Mouse (Mus musculus) myocyte (in vitro differentiated cells): ENCODE results near the gene Ythdf1. TPM values are rescaled to one million over a fixed set of nuclear protein-coding genes. Genes with fewer than 3 reads are reported as not detected.

Source experiments
- H3K27me3 ChIP-seq: one replicate; pipeline ENCODE4 v1.6.1; 2011; ENCODE audit not compliant: control insufficient read depth, insufficient read depth, insufficient read length
- H3K36me3 ChIP-seq: one replicate; pipeline ENCODE4 v1.6.1; 2011; ENCODE audit not compliant: control insufficient read depth, insufficient read depth
- H3K4me2 ChIP-seq: one replicate; pipeline ENCODE4 v1.6.1; 2011; ENCODE audit warnings: low read depth, control low read depth
- H3K4me3 ChIP-seq: one replicate; pipeline ENCODE4 v1.5.1; 2011; ENCODE audit warnings: mild to moderate bottlenecking, control low read depth, moderate library complexity
- H3K79me2 ChIP-seq: one replicate; pipeline ENCODE4 v1.6.1; 2011; ENCODE audit not compliant: control insufficient read depth, insufficient read depth
- H3ac ChIP-seq: one replicate; pipeline ENCODE4 v1.6.1; 2011; ENCODE audit not compliant: control insufficient read depth, insufficient read length
- CEBPB ChIP-seq: IDR thresholded peaks from 2 replicates; pipeline ENCODE4 v1.6.1; 2011; ENCODE audit warnings: mild to moderate bottlenecking, moderate library complexity; ENCODE audit not compliant: poor library complexity, insufficient read depth, severe bottlenecking
- E2F4 ChIP-seq: IDR thresholded peaks from one replicate; pipeline ENCODE4 v1.6.1; 2011; ENCODE audit warnings: mild to moderate bottlenecking, control low read depth, moderate library complexity; ENCODE audit not compliant: insufficient read depth
- MAX ChIP-seq: IDR thresholded peaks from one replicate; pipeline ENCODE4 v1.6.1; 2011; ENCODE audit warnings: low read depth, mild to moderate bottlenecking, control low read depth
- MYOD1 ChIP-seq, 3 experiments: IDR thresholded peaks; one replicate each; pipeline ENCODE4 v1.6.1; 2011; ENCODE audit warnings: control low read depth in 2 of 3, low read depth in 2 of 3, mild to moderate bottlenecking in 2 of 3, moderate library complexity in 1 of 3; ENCODE audit not compliant: insufficient read length in 2 of 3, control insufficient read depth in 1 of 3
- MYOG ChIP-seq, 3 experiments: IDR thresholded peaks; one replicate each; pipeline ENCODE4 v1.6.1; 2011; ENCODE audit warnings: control low read depth in 2 of 3, low read depth in 2 of 3, mild to moderate bottlenecking in 2 of 3; ENCODE audit not compliant: insufficient read length in 2 of 3, control insufficient read depth in 1 of 3, insufficient read depth in 1 of 3
- POLR2A ChIP-seq: IDR thresholded peaks from one replicate; pipeline ENCODE4 v1.6.1; 2011; ENCODE audit warnings: low read depth, mild to moderate bottlenecking, control low read depth, moderate library complexity; ENCODE audit not compliant: insufficient read length
- POLR2AphosphoS2 ChIP-seq: IDR thresholded peaks from one replicate; pipeline ENCODE4 v1.6.1; 2011; ENCODE audit warnings: low read depth, control low read depth; ENCODE audit not compliant: insufficient read length
- REST ChIP-seq: IDR thresholded peaks from one replicate; pipeline ENCODE4 v1.6.1; 2011; ENCODE audit warnings: mild to moderate bottlenecking, control low read depth, moderate library complexity; ENCODE audit not compliant: insufficient read depth, insufficient read length
- SRF ChIP-seq: IDR thresholded peaks from one replicate; pipeline ENCODE4 v1.6.1; 2011; ENCODE audit warnings: low read depth; ENCODE audit not compliant: control insufficient read depth, insufficient read length
- TCF12 ChIP-seq: IDR thresholded peaks from one replicate; pipeline ENCODE4 v1.6.1; 2011; ENCODE audit warnings: mild to moderate bottlenecking, control low read depth; ENCODE audit not compliant: poor library complexity, insufficient read depth, severe bottlenecking
- TCF3 ChIP-seq: IDR thresholded peaks from one replicate; pipeline ENCODE4 v1.6.1; 2011; ENCODE audit warnings: low read depth, control low read depth; ENCODE audit not compliant: insufficient read length
- USF1 ChIP-seq: IDR thresholded peaks from one replicate; pipeline ENCODE4 v1.6.1; 2011; ENCODE audit warnings: low read depth, mild to moderate bottlenecking, control low read depth, moderate library complexity
- polyA plus RNA-seq: library from polyadenylated mRNA; unstranded; fragments of >200 nt; fragmentation: generic; extraction: Trizol; gene quantifications from one replicate; pipeline ENCODE4 v1.2.1, GENCODE M21; 2012; ENCODE audit warnings: missing spikeins

Ythdf1 gene
- polyA plus RNA-seq, 1 experiment: 34.5 TPM

GRCm38 (mm10) chr2:180962616-180963308 lies 42.0 kb upstream of the Ythdf1 start:
- H3K4me2 ChIP-seq: no peak overlapping the region
- H3K79me2 ChIP-seq: peaks cover 7% of the 10 kb centered on the region

GRCm38 (mm10) chr2:180960187-180960586 lies 39.4 kb upstream of the Ythdf1 start:
- TF ChIP-seq MYOD1 (IDR thresholded peaks at IDR 0.05; ENCODE audit: control insufficient read depth in 1 of 3, insufficient read length in 2 of 3, low read depth in 2 of 3): no peak
- TF ChIP-seq TCF12: no peak
- TF ChIP-seq TCF3: no peak
- no peak for TF ChIP-seq MYOG (IDR thresholded peaks at IDR 0.05; ENCODE audit: control insufficient read depth in 1 of 3, insufficient read depth in 1 of 3, insufficient read length in 2 of 3, low read depth in 2 of 3)
- no peak for TF ChIP-seq REST
- no peak for TF ChIP-seq SRF
- TF ChIP-seq POLR2AphosphoS2: no peak
- TF ChIP-seq CEBPB: no peak
- TF ChIP-seq POLR2A: no peak
- no peak for TF ChIP-seq E2F4
- TF ChIP-seq MAX: no peak
- TF ChIP-seq USF1: no peak

More at GRCm38 (mm10) chr2:180962616-180963308, 42.0 kb upstream of the Ythdf1 start:
- no peak overlapping the region for H3K4me3 ChIP-seq
- H3K27me3 ChIP-seq: peaks cover 5% of the 10 kb centered on the region
- no peaks in the 10 kb centered on the region for H3K36me3 ChIP-seq
- TF ChIP-seq TCF3: no peak
- TF ChIP-seq MAX: no peak
- no peak for TF ChIP-seq MYOG (IDR thresholded peaks at IDR 0.05; ENCODE audit: control insufficient read depth in 1 of 3, insufficient read depth in 1 of 3, insufficient read length in 2 of 3, low read depth in 2 of 3)
- TF ChIP-seq CEBPB: no peak
- TF ChIP-seq REST: no peak
- TF ChIP-seq POLR2A: no peak
- no peak for TF ChIP-seq MYOD1 (IDR thresholded peaks at IDR 0.05; ENCODE audit: control insufficient read depth in 1 of 3, insufficient read length in 2 of 3, low read depth in 2 of 3)
- no peak for TF ChIP-seq POLR2AphosphoS2
- no peak overlapping the region for H3ac ChIP-seq

GRCm38 (mm10) chr2:180959605-180960004 lies 38.9 kb upstream of the Ythdf1 start:
- Histone ChIP-seq H3K4me3 (no peak overlapping the region), H3K36me3 (no peaks in the 10 kb centered on the region), H3ac (no peak overlapping the region), H3K79me2 (no peaks in the 10 kb centered on the region), H3K27me3 (peaks cover 30% of the 10 kb centered on the region), H3K4me2 (peak overlapping the region; percentile 28)
- TF ChIP-seq CEBPB (peak; percentile 82), REST (no peak)

More at GRCm38 (mm10) chr2:180960187-180960586, 39.4 kb upstream of the Ythdf1 start:
- no peaks in the 10 kb centered on the region for H3K79me2 ChIP-seq
- no peaks in the 10 kb centered on the region for H3K36me3 ChIP-seq
- no peak overlapping the region for H3K4me3 ChIP-seq
- peaks cover 24% of the 10 kb centered on the region for H3K27me3 ChIP-seq
- peak overlapping the region; percentile 5 for H3K4me2 ChIP-seq
- H3ac ChIP-seq: no peak overlapping the region

- no peak for TF ChIP-seq POLR2A
- no peak for TF ChIP-seq TCF12
- no peak for TF ChIP-seq REST
- no peak for TF ChIP-seq POLR2AphosphoS2
- TF ChIP-seq MYOD1 (IDR thresholded peaks at IDR 0.05; ENCODE audit: control insufficient read depth in 1 of 3, insufficient read length in 2 of 3, low read depth in 2 of 3): peak in 1 of 3 experiments; percentile 8
- no peak for TF ChIP-seq MAX
- TF ChIP-seq E2F4: no peak
- TF ChIP-seq CEBPB: no peak
- TF ChIP-seq TCF3: no peak
- peak in 1 of 3 experiments; percentile 10 for TF ChIP-seq MYOG (IDR thresholded peaks at IDR 0.05; ENCODE audit: control insufficient read depth in 1 of 3, insufficient read depth in 1 of 3, insufficient read length in 2 of 3, low read depth in 2 of 3)
- peaks cover 79% of the 10 kb centered on the region for H3K27me3 ChIP-seq
- H3K36me3 ChIP-seq: no peaks in the 10 kb centered on the region
- H3ac ChIP-seq: no peak within 1 kb of the TSS
- H3K4me3 ChIP-seq: no peak within 1 kb of the TSS
- H3K4me2 ChIP-seq: no peak within 1 kb of the TSS
- H3K79me2 ChIP-seq: no peaks in the 10 kb centered on the region
These were observed 33.6 kb upstream of the Ythdf1 start, which contains the start of gene Nkain4 for GRCm38 (mm10) chr2:180954061-180955047. Nkain4 (minus strand) TSS chr2:180954699.

- H3K4me3 ChIP-seq: no peak overlapping the region
- H3K27me3 ChIP-seq: peaks cover 84% of the 10 kb centered on the region
- H3K4me2 ChIP-seq: no peak overlapping the region
- H3ac ChIP-seq: no peak overlapping the region
- H3K79me2 ChIP-seq: no peaks in the 10 kb centered on the region
- H3K36me3 ChIP-seq: no peaks in the 10 kb centered on the region
- no peak for TF ChIP-seq TCF3
- TF ChIP-seq USF1: no peak
- no peak for TF ChIP-seq MYOD1 (IDR thresholded peaks at IDR 0.05; ENCODE audit: control insufficient read depth in 1 of 3, insufficient read length in 2 of 3, low read depth in 2 of 3)
- no peak for TF ChIP-seq E2F4
- TF ChIP-seq SRF: no peak
- no peak for TF ChIP-seq MYOG (IDR thresholded peaks at IDR 0.05; ENCODE audit: control insufficient read depth in 1 of 3, insufficient read depth in 1 of 3, insufficient read length in 2 of 3, low read depth in 2 of 3)
- no peak for TF ChIP-seq CEBPB
- TF ChIP-seq POLR2AphosphoS2: no peak
- no peak for TF ChIP-seq REST
These were observed 32.9 kb upstream of the Ythdf1 start for GRCm38 (mm10) chr2:180953638-180954037.
